Mouse (Mus musculus): Measurements from ENCODE around the gene Foxf1.

The Foxf1 gene

GRCm38 (mm10) chr8:121115136-121115535 lies 30.9 kb downstream of the Foxf1 start:
- WGBS, result 4% methylated on average over 25 of the region's 25 CpGs

- WGBS, result 3% methylated on average over 25 of the region's 25 CpGs
Observed at GRCm38 (mm10) chr8:121115948-121116347, 31.8 kb downstream of the Foxf1 start, which contains the start of gene Foxc2. TSS of gene Foxc2 (plus strand) at chr8:121116171.

GRCm38 (mm10) chr8:121116591-121117185 lies 32.5 kb downstream of the Foxf1 start:
- WGBS, result 2% methylated on average over 55 of the region's 55 CpGs

GRCm38 (mm10) chr8:121117186-121117651 lies 33.0 kb downstream of the Foxf1 start:
- under 1% methylated on average over 60 of the region's 62 CpGs for WGBS

GRCm38 (mm10) chr8:121117906-121118305 lies 33.7 kb downstream of the Foxf1 start:
- WGBS, result 7% methylated on average over 28 of the region's 28 CpGs

- 19% methylated on average over 18 of the region's 18 CpGs for WGBS
Observed at GRCm38 (mm10) chr8:121118634-121119420, 34.6 kb downstream of the Foxf1 start.

- 29% methylated on average over 12 of the region's 12 CpGs for WGBS
Observed at GRCm38 (mm10) chr8:121119635-121120455, 35.7 kb downstream of the Foxf1 start.

- 24% methylated on average over 17 of the region's 17 CpGs for WGBS
Observed at GRCm38 (mm10) chr8:121120456-121121419, 36.6 kb downstream of the Foxf1 start.

- 16% methylated on average over 8 of the region's 8 CpGs for WGBS
Observed at GRCm38 (mm10) chr8:121121704-121122103, 37.5 kb downstream of the Foxf1 start.

GRCm38 (mm10) chr8:121122368-121122767 lies 38.2 kb downstream of the Foxf1 start:
- 29% methylated on average over 7 of the region's 7 CpGs for WGBS

GRCm38 (mm10) chr8:121123113-121123512 lies 38.9 kb downstream of the Foxf1 start:
- 48% methylated on average over 2 of the region's 2 CpGs for WGBS

GRCm38 (mm10) chr8:121124547-121125239 lies 40.5 kb downstream of the Foxf1 start:
- 7% methylated on average over 17 of the region's 17 CpGs for whole genome bisulfite sequencing

GRCm38 (mm10) chr8:121125311-121125876 lies 41.2 kb downstream of the Foxf1 start:
- WGBS, result 1% methylated on average over 35 of the region's 36 CpGs

- WGBS, result 15% methylated on average over 6 of the region's 6 CpGs
Observed at GRCm38 (mm10) chr8:121126191-121126590, 42.0 kb downstream of the Foxf1 start.

GRCm38 (mm10) chr8:121126694-121127093 lies 42.5 kb downstream of the Foxf1 start:
- WGBS, result 9% methylated on average over 6 of the region's 6 CpGs

- WGBS, result 15% methylated on average over 11 of the region's 11 CpGs
Observed at GRCm38 (mm10) chr8:121127291-121127701, 43.1 kb downstream of the Foxf1 start.

GRCm38 (mm10) chr8:121127756-121128375 lies 43.7 kb downstream of the Foxf1 start, which contains the start of gene Foxl1:
TSS of gene Foxl1 (plus strand) at chr8:121127940.
- WGBS, result 6% methylated on average over 43 of the region's 43 CpGs

GRCm38 (mm10) chr8:121128531-121129264 lies 44.5 kb downstream of the Foxf1 start:
- 6% methylated on average over 55 of the region's 55 CpGs for WGBS

Data from cerebral cortex, adult 2 months (tissue).